Mouse (Mus musculus) 416B (cell line): ENCODE measurements around the gene Tmem231.

Source experiments
- DNase-seq: peaks from one replicate; pipeline ENCODE4 v3.0.0; 2011; ENCODE audit warnings: low read depth

Tmem231 gene

DNA sequence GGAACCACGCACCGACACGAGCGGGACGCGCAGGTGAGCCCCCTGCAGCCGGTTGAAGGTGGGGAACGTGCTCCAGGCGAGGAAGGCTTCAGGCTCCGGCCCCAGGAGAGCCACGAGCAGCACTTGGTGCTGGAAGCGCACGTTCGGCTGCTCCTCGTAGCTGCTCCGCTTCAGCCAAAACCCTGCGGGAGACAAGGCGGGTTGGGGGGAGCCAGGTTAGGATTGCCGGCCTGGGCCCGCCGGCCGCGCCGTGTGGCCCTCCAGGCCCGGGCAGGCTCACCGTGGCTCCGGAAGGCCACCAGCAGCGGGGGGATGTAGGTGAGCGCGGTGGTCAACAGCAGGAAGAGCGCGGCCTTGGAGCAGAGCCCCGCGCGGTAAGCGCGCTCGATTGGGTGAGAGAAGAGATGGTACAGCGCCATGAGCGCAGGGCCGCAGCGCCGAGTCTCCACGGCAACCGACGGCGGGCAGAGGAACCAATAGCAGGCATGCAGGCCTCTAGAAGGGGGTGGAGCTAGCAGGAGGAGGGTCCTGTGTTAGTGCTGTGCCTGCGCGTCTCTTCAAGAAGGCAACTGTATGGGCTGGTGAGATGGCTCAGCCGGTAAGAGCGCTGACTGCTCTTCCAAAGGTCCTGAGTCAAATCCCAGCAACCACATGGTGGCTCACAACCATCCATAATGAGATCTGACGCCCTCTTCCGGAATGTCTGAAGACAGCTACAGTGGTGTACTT lies at the start of gene Tmem231:
TSS of gene Tmem231 (minus strand) at position 534 of the 729 bp plus-strand sequence.
- DNase-seq: no peak

DNA sequence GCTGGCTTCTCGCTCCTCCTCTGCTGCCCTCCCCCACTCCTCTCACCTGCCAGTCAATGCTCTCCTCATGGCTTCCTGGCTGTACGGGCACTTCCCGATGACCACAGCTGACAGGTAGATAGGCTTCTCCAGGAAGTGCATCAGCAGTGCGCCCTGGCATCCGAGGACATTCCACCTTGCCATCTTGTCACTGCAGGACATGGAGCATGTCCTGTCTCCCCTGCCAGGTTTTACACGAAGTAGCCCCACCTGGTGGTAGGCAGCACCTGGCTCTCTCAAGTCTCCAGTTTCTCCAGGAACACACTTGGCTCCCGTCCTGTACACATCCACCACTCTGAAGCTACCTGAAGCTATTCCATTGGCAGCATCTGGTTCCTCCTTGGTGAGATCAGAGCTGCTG lies 48.4 kb upstream of the Tmem231 start:
- DNase-seq: no peak

DNA sequence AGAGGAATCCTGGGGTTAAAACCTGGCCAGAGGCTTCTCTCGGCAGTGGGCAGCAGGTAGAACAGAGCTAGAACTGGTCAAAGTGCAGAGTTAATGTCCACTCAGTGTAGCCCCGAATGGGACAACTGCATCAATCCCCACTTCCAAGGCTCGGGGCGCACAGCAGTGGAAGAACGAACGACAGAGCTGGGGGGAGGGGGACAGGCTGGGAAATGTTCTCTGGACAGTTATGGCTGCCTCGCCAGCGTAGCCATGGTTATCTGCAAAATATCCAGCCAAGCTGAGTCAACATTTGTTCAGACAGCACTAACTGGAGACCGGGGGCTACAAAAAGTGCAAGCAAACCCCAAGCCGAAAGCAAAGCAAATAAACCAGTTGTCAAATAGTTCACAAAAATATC lies 44.5 kb upstream of the Tmem231 start:
- no peak for DNase-seq

DNA sequence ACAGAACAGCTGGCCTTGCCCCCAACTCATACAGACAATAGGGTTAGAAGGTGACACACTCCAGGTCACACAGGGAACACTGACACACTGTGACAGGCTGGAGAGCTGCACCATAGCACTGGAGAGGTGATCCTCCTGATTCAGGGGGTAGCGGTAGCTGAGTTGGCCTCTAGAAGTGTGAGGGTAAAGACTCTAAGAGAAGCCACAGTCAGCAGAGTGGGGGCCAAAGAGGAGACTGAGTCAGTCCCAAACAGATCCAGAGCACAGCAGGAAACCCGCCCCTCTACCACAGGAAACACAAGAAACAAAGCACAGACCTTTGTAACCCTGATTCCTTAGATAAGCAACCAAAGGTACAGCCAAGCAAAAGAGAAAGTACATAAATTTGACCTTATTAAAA lies 42.6 kb upstream of the Tmem231 start:
- DNase-seq: peak; percentile 85

DNA sequence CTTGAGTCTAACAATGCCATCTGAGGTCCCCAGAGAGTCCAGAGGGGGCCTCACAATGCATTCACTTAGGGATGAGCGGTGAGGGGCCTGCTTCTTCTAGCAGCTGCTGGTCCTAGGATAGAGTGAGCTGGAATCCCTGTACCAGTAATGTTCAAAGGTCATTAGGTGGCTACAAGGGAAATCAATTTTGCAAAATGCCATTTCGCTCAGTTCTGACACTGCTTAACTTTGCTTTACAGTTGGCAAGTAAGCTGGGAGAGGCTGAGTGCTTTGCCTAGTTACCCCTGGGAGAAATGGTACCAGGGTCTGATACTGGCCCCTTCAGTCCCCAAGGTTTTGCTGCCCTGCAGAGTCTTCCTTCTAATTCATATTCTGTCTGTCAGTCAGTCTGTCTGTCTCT lies 42.0 kb upstream of the Tmem231 start:
- DNase-seq: no peak

DNA sequence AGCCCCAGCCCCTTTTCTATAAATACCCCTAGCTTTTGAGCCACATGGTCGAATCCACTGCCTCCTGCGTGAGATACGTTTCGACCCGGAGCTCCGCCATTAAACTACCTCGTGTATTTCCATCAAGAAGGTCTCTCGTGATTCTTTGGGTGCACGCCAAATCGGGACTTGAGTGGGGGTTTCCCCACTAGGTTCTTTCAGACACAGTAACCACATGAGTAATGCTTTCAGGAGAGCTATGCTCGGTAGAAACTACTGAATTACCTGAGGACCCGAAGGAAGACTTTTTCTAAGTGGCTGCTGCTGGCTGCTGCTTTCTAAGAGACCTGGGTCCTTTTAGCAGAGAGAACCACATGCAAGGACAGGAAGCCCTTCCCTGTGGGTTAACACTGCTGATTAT lies 40.5 kb upstream of the Tmem231 start:
- no peak for DNase-seq

DNA sequence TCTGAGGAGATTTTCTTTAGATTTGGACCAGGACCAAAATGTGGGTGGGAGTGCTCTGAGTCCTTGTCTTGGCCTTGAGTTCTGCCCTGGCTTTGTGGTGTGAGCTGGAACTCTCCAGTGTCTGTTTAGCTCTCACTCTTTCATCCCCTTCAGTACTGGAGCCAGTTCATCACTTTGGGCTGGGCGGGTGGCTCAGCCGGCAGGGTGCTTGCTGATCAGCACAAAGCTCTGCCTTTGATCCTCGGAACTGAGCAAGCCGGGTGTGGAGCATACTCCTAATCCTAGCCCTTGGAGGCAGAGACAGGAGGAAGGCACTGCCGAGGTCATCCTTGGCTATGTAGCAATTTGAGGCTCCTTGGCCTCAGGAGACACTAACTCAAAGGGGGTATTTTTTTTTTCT lies 35.3 kb upstream of the Tmem231 start:
- DNase-seq: no peak

DNA sequence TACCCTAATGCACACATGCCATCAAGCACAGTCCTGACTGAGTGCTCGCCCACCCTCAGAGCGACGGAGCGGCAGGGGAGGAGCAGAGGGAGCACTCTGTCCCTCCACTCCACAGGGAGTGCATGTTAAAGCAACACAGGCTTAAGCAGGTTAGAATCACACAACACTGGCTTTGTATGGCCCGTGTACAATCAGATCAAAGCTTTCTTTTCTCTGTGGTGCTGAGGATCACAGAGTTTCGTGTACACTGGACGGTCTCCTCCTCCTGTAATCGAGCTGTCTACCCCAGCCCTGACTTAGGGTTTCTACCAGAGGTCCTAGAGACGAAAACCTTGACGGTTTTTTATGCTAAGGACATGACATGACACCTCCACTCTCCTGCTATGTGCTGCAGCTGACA lies 34.9 kb upstream of the Tmem231 start:
- DNase-seq: no peak

DNA sequence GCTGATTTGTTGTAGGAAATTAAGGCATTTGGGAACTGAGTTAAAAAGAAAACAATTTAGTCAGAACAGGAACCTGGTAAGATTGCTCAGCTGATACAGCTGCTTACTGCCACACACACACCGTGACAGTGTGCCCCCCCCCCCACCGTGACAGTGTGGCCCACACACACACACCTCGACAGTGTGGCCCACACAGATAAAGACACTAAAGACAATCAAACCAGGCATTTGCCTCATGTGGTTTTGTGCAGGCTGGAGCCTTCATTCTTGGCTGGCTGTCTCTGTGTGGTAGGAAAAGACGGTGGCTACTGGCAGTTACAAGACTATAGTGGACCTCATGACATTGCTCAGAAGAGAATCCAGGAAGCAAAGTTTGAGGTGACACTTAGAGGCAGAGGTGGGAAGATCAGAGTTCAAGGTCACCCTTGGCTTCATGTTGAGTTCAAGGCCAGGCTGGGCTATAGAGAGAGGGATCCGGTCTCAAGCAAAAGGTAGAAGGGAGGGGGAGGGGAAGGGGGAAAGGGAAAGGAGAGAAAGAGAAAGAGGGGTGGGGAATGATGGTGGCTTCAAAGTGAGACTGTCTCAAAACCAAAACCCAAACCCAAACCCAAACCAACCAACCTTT lies 33.7 kb upstream of the Tmem231 start:
- peak; percentile 74 for DNase-seq

DNA sequence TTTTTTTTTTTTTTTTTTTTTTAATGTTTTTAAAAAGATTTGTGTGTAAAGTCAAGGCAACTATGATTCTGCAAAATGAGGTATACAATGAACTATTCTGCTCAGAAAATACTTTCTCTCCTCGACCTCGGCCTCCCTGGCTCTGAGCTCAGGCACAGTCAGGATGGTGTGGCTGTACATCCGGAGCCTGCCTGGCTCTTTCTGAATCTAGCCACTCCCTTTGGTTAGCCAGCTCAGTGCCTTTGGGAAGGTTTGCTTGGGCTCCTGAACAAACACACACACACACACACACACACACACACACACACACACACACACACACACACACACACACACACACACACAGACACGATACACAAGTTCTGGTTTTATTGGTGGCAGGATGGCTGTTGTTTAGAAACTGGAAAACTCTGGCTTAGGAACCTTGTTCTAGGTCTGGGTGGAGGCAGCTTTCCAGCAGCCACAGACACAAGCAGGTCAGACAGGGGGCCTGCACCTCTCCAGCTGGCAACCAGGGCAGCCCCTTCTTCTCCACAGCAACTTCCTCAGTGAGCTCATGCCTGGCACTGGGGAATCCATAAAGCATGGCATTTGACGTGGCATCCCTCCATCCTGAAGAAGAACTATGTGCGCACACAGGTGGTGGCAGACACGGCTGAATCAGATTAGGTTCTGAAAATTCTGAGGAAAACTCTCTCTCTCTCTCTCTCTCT lies 31.3 kb upstream of the Tmem231 start:
- DNase-seq: no peak

DNA sequence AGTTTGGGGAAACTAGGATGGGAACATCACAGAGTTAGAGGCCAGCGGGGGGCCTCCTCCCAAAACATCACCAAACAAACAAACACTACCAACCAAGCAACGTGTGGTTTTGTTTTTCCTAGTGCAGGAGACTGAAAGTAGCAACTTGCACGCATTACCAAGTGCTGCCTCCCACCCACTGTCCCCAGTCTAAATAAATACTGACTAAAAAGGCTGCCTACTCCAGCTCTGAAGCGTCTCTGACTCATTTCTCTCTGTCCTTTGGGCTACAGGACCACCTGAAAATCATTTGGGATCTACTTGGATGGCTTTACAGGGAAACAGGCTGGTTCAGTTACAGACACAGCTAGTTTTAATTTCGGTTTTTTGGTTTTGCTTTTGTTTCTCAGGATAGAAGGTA lies 30.7 kb upstream of the Tmem231 start:
- no peak for DNase-seq

DNA sequence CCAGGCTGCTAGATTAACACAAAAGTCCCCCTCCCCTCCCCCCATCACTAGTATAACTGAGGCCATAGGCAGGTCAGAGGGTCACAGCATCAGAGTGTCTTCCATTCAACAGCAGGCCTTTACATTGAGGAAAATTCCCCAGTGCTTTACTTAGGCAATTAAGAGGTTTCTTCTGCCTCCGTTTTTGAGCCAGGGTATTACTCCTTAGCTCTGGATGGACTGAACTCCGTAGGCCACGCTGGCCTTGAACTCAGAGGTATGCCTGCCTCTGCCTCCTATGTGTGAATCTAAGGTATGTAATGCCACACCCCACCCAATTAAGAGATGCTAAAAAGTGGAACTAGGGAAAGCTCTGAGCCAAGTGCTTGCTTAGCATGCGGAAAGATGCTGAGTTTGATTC lies 29.9 kb upstream of the Tmem231 start:
- DNase-seq: no peak

DNA sequence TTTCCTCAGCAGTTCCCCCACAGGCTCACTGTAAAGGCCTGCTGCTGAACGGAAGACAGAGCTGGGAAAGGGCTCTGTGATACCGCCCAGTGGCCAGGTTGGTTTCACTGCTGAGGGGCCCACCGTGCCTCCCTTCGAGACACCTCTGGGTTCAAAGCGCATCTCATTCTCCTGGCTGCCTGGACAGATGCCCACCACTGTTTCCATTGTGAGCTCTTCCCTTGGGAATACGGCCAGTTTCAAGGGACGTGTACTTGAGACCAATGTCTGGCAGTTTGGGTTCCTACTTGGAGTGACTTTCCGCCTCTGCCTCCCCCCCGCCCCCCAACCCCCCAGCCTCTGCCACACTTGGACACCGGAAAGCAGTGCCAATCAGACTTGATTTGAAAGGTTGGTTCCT lies 29.4 kb upstream of the Tmem231 start:
- DNase-seq: no peak

DNA sequence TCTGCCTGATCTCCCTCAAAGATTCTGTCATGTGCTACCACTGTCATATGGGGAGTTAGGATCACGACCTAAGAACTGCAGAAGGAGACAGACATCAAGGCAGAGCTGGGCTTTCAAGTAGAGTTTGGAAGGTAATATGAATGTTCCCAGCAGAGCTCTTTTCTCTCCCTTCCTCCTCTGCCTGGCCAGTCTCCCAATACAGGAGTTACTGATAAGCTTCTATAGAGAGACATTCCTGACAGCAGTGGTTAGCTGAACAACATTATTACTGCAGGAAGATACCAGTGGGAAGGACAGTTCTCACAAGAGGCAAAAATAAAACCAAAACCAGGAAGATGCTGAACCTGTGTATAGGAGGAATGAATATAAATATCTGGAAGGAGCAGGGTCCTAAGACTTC lies 28.9 kb upstream of the Tmem231 start:
- no peak for DNase-seq

DNA sequence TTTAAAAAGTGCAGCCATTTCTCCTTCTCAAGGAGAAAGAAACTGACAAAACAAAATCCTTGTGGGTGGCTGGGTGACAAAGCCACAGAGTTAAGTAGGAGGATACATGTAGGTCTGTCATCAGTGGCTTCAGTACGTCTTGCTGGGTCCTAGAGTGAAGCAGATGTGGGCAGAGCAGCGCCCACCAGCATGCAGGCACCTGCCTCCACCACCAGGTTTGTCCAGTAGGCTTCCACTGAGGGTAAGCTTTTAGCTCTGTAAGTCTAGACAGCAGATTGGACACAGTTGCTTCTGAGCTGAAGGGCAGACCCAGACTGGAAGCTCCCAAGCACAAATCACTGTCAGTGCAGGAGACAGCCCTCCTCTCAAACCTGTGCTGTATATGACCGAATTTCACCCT lies 27.6 kb upstream of the Tmem231 start:
- DNase-seq: no peak

DNA sequence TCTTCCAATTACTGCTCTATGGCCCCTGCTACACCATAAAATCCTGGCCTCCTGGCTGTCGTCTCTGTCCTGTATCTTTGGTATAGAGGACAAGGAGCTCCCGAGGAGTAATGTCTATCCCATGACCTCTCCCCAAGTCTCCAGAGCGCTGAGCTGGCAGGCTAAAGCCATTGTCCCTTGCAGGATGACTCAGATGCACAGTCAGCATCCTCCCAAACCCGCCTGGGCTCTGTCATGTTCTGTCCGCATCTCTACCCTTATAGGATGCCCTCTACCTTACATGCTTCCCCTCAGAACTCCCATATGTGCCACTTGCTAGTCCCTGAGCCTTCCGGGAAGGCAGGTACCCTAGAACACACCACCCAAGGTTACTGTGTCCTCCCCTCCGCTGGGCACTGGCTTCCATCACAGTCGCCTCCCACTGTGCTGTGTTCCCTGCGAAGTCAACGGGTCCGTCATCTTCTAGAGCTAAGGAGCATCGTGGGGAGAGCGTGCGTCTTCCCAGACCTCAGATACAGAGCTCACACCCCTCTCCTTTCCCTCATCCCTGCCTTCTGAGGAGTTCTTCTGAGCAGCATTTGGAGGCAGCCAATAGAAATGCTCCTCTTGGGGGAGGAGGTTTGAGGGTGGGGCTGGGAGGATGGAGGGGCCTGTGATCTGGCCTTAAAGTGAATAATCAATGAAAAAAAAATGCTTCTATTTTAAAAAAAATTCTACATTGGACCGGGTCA lies 27.1 kb upstream of the Tmem231 start:
- no peak for DNase-seq

DNA sequence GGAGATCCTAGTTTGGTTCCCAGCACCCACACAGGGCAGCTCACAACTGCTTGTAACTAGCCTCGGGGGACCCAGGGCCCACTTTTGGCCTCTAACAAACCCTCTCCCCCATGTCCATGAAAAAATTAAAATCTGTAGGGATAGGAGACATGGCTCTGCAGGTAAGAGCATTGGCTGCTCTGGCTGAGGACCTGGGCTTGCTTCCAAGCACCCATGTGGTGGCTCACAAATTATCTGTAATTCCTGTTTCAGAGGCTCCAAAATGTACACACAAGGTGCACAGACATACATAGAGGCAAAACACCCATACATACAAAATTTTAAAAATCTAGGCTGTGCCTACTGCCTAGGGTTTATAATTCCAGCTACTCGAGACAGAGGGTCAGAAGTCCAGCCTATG lies 23.6 kb upstream of the Tmem231 start:
- DNase-seq: no peak

DNA sequence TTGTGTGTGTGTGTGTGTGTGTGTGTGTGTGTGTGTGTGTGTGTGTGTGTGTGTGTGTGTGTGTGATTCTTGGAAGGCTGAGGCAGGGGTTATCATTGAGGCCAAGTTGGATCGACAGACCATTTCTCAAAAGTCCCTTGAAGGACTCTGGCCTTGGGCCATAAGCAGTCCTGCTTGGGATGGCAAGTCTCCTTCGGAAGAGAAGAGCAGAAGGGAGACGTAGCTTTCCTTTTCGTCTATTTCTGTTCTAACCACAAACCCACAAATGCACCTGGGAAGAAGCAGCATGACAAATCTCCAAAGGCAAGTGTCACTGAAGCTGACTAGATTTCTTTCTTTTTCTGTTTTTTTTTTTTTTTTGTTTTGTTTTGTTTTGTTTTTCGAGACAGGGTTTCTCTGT lies 22.2 kb upstream of the Tmem231 start:
- DNase-seq: no peak

DNA sequence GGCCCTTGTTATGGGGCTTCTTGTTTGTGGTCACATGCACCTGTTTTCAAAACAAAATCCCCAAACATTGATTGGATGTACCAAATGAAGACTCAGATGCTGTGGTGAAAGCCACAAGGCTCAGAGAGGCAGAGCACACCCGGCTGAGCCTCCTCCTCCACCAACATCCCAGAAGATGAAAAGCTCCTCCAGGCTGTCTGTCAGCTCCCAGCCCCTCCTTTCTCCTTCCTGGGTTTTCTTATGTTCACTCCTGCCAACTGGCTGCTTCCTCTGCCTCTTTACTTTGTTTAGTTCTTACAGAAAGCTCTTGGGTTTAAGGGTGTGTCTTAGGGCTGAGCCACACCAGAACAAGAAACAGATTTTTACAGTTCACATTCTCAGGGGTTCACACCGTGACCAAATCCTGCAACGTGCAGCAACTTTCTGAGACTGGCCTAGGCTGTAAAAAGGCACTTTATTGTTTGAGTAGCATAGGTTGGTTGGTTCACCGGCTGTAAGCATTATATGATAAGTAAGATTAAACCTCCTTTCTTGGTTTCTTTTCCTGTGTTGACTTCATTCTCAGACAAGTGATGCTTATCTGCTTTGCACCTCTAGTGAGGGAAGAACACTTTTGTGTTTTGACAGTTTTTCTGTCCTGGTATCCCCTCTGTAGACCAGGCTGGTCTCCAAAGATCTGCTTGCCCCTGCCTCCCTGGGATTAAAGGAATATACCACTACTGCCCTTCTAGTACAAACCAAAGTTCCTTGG lies 21.3 kb upstream of the Tmem231 start:
- DNase-seq: no peak

DNA sequence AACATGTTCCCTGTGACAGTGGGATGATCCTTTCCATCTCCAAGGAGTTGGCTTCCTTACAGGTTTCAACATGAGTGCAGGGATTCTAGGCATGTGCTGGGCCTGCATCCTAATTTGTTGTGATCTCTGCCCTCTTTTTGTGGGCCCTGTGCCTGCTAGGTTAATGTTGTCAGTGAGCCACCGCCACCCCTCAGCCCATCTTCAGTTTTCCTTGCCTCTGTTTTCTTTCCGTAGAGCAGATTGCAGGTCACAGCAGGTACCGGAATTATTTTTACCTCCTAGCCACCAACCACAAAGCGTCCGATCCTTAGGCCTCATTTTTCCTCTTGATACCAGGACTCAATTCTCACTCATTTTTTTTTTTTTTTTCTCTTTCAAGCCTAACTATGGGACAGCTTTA lies 18.3 kb upstream of the Tmem231 start:
- DNase-seq: no peak

DNA sequence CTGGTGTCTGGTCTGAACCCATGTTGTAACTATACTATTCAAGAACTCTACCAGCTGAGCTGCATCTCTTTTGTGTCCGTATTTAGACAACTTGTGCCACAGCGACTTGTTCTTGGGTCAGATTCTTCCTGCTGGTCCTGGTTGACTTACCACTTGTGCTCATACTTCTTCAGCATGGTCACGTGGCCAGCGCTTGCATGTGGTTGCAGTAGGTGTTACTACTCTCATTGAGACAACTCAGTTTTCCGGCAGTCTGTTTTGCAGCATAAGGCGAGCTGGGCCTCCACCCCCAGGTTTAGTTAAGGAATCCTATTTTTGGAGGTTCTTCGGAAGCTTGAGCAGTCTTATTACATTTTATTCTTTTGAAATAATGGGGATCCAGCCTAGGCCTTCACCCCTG lies 17.6 kb upstream of the Tmem231 start:
- DNase-seq: no peak

DNA sequence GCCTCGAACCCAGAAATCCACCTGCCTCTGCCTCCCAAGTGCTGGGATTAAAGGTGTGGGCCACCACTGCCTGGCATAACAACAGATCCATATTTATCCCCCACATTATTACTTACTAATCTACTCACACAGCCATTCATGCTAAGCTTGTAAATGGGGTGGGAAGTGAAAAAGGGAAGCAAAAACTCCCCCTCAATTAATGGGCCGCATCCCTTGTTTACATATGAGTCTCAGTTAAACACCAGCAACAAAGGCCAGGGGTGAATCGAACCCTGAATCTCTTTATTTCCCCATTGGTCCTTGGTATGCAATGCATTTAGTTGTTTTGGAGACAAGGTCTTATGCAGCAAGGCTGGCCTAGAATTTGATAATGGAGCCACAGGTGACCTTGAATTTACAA lies 17.2 kb upstream of the Tmem231 start:
- DNase-seq: no peak
